Mouse (Mus musculus): ENCODE data around the gene Epha3. TPM values are rescaled to one million over a fixed set of nuclear protein-coding genes. Genes with fewer than 3 reads are reported as not detected.
A peak's percentile ranks its signal among the peaks of the same experiment; 100 is the strongest.

Gene Epha3
- polyA plus RNA-seq, 1 experiment from 2014 or later: 35.0 TPM

DNA sequence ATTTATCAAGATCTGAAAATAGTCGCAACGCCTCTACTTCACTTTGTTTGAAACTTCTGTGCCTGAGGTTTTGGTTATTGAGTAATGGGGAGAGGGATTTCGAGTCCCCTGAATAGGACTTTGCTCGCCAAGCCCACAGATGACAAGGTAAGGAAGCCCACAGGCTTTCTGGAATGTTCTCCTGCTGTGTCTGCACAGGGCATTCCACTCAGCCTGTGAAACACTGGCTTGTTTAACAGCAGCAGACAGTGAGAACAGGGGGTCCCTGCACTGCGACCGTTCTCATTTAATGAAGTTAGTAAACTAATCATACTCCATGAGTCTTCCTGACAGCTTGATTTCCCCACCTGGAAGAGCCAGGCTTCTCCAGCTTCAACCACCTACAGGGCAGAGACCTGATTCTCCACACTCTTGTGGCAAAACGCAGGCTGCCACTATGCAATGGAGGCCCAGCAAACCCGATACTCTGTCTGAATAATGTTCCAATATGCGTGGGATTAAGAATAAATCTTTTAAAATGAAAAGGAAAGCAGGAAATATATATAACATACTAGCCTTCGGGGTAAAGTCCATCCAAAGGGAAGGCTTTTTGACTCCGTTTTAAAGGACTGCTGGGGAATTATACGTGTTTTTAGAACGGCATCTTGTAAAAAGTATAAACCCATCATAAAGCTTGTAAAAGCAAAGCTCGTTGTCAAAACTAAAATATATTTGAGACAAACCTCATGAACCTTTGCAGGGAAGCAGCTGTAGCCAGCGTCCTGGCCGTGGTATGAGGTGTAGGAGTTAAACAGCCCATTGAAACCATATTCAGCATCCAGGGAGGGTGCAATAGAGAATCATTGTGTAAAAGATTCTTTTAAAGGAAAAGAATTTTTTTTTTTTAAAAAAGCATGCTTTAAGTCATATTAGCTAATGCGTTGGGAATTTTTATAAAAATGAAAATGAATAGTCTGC is 156.8 kb downstream of the Epha3 start:
- WGBS: 79% methylated on average over 17 of the region's 17 CpGs
- no peak overlapping the region for H3K27ac ChIP-seq
- H3K9me3 ChIP-seq: no peaks in the 10 kb centered on the region
- no peak for ATAC-seq (ENCODE audit: borderline replicate concordance, extremely low read depth, low FRiP score, low TSS enrichment)
- H3K9ac ChIP-seq: no peak overlapping the region
- H3K4me2 ChIP-seq: no peak overlapping the region
- H3K4me3 ChIP-seq: no peak overlapping the region
- no peaks in the 10 kb centered on the region for H3K36me3 ChIP-seq
- no peaks in the 10 kb centered on the region for H3K27me3 ChIP-seq
- no peaks in the 10 kb centered on the region for H3K4me1 ChIP-seq

DNA sequence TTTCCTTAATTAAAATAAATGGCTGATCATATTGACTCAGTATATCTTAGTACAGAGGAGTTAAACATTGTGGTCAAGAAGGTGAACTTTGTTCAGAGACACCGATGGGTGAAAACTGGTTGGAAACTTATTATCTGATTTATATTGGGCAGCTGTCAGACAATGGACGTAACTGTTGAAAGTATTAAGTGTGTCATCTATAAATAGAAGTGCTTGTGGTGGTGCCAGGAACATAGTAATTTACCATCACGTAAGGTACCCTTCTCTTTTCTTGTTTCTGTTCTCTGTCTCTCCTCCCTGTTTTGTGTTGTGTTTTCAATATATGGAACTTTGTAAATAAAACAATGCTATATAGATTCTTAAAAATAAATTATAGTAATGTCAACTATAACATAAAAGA is 174.6 kb downstream of the Epha3 start:
- no peak overlapping the region for H3K9ac ChIP-seq
- ATAC-seq (ENCODE audit: borderline replicate concordance, extremely low read depth, low FRiP score, low TSS enrichment): no peak
- no peaks in the 10 kb centered on the region for H3K36me3 ChIP-seq
- no peak overlapping the region for H3K4me2 ChIP-seq
- no peak overlapping the region for H3K27ac ChIP-seq
- WGBS: 44% methylated on average over 3 of the region's 3 CpGs
- no peaks in the 10 kb centered on the region for H3K4me1 ChIP-seq
- H3K9me3 ChIP-seq: no peaks in the 10 kb centered on the region
- H3K27me3 ChIP-seq: no peaks in the 10 kb centered on the region
- no peak overlapping the region for H3K4me3 ChIP-seq

DNA sequence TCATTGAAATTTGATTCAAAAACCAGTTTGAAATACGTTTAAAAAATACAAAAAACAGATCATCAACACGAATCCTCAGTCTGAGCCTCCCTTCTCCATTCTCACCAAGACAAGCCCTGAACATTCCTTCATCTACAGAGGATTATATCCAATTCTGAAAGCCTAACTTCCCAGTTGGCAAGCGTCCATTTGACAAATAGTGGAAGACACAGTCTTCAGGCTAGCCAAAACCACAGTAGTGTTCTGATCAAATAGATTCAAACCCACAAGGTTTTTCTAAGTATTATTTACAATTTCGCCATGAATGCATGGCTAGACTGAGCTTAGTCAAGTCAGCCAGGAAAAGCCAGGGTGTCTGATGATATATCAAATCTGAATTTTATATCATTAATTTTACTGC is 179.8 kb downstream of the Epha3 start:
- Histone ChIP-seq H3K4me2 (no peak overlapping the region), H3K27ac (no peak overlapping the region), H3K4me1 (no peaks in the 10 kb centered on the region), H3K9ac (no peak overlapping the region), H3K27me3 (no peaks in the 10 kb centered on the region), H3K4me3 (no peak overlapping the region), H3K9me3 (no peaks in the 10 kb centered on the region), H3K36me3 (no peaks in the 10 kb centered on the region)
- 64% methylated on average over 4 of the region's 4 CpGs for WGBS
- no peak for ATAC-seq (ENCODE audit: borderline replicate concordance, extremely low read depth, low FRiP score, low TSS enrichment)

DNA sequence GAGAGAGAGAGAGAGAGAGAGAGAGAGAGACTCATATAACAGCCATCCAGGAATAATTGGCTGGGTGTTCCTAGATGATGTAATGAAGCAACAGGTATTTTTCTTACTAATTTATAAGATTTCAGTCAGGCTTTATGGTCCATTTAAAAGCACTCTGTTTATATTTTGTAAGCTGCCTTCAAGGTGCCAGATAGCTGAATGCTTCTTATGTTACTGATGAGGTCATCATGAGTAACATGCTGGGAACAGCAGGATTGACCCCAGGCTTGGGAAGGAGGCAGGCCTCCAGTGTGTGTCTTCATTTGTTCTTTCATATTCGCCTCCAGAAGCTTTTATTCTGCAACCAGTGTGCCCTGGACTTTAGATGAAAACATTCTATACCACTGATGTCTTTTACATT is 189.5 kb downstream of the Epha3 start:
- Histone ChIP-seq H3K36me3 (no peaks in the 10 kb centered on the region), H3K4me3 (no peak overlapping the region), H3K27ac (no peak overlapping the region), H3K4me1 (no peaks in the 10 kb centered on the region), H3K27me3 (no peaks in the 10 kb centered on the region), H3K9me3 (no peaks in the 10 kb centered on the region), H3K4me2 (no peak overlapping the region), H3K9ac (no peak overlapping the region)
- 48% methylated on average over 1 of the region's 1 CpGs for WGBS
- ATAC-seq (ENCODE audit: borderline replicate concordance, extremely low read depth, low FRiP score, low TSS enrichment): no peak

DNA sequence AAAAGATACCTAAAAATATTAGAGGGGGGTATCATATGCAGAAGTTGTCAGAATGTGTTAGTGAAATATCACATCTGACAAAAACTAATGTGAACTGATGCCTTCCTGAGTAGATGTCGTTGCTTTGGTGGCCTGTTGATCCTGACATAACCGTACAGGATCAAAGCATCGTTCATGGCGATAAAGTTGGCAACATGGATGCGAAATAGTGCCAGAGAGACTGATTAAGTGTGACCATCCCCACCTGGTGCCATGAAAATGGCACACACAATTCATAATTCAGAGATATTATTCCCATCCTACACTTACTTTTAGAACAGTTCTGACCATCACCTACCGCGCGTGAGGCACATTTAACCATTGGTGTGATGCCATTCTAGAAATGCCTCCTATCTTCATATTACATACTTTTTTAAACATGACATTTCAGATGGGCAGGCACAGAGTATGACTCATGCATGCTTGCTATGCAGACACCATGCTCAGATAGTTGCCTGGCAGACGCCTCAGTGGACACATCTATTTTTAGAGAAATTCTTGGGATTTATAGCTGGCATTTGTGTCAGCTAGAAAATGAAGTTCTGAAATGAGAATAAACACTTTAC is 190.6 kb downstream of the Epha3 start:
- no peak overlapping the region for H3K4me3 ChIP-seq
- H3K27ac ChIP-seq: no peak overlapping the region
- 77% methylated on average over 9 of the region's 9 CpGs for WGBS

DNA sequence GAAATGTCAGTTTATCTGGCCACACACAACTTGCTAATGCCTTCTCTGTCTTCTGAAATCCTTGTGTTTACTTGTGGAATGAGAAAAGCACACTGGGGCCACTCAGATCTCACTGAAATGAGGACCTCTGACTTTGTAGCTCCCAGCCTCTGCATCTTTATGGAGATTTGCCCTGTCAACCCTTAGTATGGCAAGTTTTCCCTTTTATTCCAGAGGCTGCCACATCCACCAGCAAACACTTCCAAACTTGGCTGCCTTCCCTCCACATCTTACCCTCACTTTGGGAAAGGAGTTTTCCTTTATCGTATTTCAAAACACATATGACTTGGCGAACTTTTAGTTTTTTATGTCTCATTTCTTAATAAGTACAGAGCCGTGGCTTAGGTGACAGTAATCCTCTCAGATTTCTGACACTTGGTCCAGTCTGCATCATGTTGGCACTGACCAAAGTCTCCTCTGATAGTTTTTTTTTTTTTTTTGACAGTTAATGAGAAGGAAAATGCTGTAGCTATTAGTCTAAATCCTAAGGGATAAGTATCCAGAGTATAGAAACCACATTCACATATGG is 198.0 kb downstream of the Epha3 start:
- Histone ChIP-seq H3K27me3 (no peaks in the 10 kb centered on the region), H3K4me2 (no peak overlapping the region), H3K9ac (no peak overlapping the region), H3K9me3 (no peaks in the 10 kb centered on the region), H3K36me3 (no peaks in the 10 kb centered on the region), H3K4me1 (peaks cover 4% of the 10 kb centered on the region; the same call in 1 of the 2 replicates), H3K27ac (no peak overlapping the region), H3K4me3 (no peak overlapping the region)
- ATAC-seq (ENCODE audit: borderline replicate concordance, extremely low read depth, low FRiP score, low TSS enrichment): peak; percentile 67; the same call in 1 of the 2 replicates
- 30% methylated on average over 3 of the region's 3 CpGs for WGBS

More for the DNA sequence above, 190.6 kb downstream of the Epha3 start:
- Histone ChIP-seq H3K4me2 (no peak overlapping the region), H3K4me1 (no peaks in the 10 kb centered on the region), H3K9ac (no peak overlapping the region), H3K27me3 (no peaks in the 10 kb centered on the region), H3K9me3 (no peaks in the 10 kb centered on the region), H3K36me3 (no peaks in the 10 kb centered on the region)
- no peak for ATAC-seq (ENCODE audit: borderline replicate concordance, extremely low read depth, low FRiP score, low TSS enrichment)

DNA sequence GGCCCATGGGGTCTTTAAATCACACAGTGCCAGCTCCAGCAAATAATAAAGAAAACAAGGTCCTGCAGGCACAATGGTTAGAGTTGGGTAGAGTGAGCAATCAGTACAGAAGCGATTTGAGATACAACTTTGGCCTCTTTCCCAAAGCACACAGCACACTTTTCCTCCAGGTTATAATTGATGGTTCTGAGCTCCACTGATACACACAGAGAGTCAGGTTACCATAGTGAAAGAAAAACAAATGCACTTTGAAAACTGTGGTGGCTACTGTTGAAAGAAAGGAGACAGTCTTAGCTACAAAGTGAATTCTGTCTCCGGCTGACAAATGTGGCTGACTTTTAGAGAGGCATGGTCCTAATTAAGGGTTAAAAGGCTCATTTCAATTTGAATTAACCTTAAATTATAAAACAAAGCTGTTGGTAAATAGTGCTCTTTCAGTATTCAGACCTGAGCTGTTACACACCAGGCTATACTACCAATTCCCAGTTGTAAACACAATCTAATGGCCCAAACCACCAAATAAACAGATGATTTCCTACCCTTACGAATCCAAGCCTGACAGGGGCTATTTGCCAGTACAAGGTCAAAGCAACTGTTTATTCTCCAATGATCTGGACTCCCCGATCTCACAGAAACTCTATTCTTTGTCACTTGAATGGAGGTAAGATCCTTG is 205.5 kb downstream of the Epha3 start:
- 38% methylated on average over 4 of the region's 4 CpGs for WGBS
- Histone ChIP-seq H3K9ac (no peak overlapping the region), H3K27ac (no peak overlapping the region), H3K4me2 (no peak overlapping the region), H3K4me3 (no peak overlapping the region), H3K4me1 (peaks cover 6% of the 10 kb centered on the region; the same call in 1 of the 2 replicates), H3K27me3 (no peaks in the 10 kb centered on the region), H3K9me3 (no peaks in the 10 kb centered on the region), H3K36me3 (no peaks in the 10 kb centered on the region)
- ATAC-seq (ENCODE audit: borderline replicate concordance, extremely low read depth, low FRiP score, low TSS enrichment): no peak

DNA sequence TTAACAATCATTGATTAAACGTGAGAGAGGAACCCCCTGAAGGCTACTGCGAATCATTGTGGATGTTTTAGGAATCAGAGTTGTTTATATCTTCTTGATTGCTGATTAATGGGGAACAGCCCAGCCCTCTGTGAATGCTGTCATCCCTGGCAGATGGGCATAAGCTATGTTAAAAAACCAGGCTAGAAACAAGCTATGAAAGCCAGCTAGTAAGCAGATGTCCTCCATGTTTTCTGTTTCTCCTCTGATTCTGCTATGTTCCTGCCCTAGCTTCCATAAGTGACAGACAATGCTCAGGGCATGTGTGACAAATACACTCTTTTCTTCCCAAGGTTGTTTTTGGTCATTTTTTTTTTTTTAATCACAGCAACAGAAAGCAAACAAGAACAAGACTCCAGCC is 206.2 kb downstream of the Epha3 start:
- Histone ChIP-seq H3K4me1 (peaks cover 6% of the 10 kb centered on the region; the same call in 1 of the 2 replicates), H3K4me3 (no peak overlapping the region), H3K27me3 (no peaks in the 10 kb centered on the region), H3K27ac (no peak overlapping the region), H3K9ac (no peak overlapping the region), H3K36me3 (no peaks in the 10 kb centered on the region), H3K4me2 (no peak overlapping the region), H3K9me3 (no peaks in the 10 kb centered on the region)
- no peak for ATAC-seq (ENCODE audit: borderline replicate concordance, extremely low read depth, low FRiP score, low TSS enrichment)
- WGBS: 44% methylated on average over 2 of the region's 2 CpGs

DNA sequence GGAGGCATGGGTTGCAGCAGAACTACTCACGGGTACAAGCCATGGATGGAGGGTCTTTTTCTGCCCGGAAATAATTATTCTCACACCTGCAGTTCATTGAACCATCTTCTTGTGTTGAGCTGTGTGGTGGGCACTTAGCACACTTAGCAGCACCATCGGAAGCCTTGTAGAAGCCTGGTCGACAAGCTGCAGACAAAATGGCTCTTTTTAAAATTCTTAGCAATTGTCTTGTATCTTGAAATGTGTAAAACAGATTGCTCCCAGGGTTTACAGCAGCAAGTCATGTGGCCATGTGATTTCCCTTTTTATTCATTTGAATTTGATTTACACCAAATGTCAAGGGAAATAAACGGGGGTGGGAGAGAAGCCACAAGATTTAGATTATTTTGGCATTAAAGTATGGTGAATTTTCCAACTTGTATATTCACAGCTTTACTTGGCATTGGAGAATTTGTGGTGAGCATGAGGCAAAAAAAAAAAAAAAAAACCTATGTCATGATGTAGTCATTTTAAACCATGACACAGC is 210.5 kb downstream of the Epha3 start:
- H3K9me3 ChIP-seq: no peaks in the 10 kb centered on the region
- 83% methylated on average over 5 of the region's 5 CpGs for WGBS
- ATAC-seq (ENCODE audit: borderline replicate concordance, extremely low read depth, low FRiP score, low TSS enrichment): no peak
- no peak overlapping the region for H3K27ac ChIP-seq
- no peak overlapping the region for H3K9ac ChIP-seq
- no peak overlapping the region for H3K4me3 ChIP-seq
- peaks cover 3% of the 10 kb centered on the region; the same call in 1 of the 2 replicates for H3K4me1 ChIP-seq
- H3K4me2 ChIP-seq: no peak overlapping the region
- no peaks in the 10 kb centered on the region for H3K36me3 ChIP-seq
- H3K27me3 ChIP-seq: no peaks in the 10 kb centered on the region

DNA sequence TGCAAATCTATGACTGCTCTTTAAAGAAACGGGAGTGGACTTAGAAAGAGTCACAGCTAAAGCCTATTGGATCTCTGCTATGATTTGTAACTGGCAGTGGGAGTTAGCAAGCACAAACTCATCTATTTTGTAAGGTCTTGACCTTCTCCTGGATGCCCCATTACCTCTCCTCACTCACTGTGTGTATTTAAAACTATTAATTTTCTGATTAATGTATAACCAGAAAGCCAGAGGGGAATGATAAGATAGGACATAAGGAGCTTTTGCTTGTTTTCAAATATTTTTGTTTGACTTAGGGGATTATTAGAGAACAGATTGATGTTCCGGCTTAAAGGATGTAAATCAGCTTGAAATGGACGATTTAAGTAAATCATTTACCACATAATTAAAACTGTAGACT is 213.2 kb downstream of the Epha3 start:
- H3K4me2 ChIP-seq: no peak overlapping the region
- H3K27ac ChIP-seq: no peak overlapping the region
- H3K27me3 ChIP-seq: no peaks in the 10 kb centered on the region
- no peak for ATAC-seq (ENCODE audit: borderline replicate concordance, extremely low read depth, low FRiP score, low TSS enrichment)
- 53% methylated on average over 3 of the region's 3 CpGs for WGBS
- no peaks in the 10 kb centered on the region for H3K4me1 ChIP-seq
- H3K36me3 ChIP-seq: no peaks in the 10 kb centered on the region
- no peak overlapping the region for H3K4me3 ChIP-seq
- H3K9ac ChIP-seq: no peak overlapping the region
- H3K9me3 ChIP-seq: no peaks in the 10 kb centered on the region

DNA sequence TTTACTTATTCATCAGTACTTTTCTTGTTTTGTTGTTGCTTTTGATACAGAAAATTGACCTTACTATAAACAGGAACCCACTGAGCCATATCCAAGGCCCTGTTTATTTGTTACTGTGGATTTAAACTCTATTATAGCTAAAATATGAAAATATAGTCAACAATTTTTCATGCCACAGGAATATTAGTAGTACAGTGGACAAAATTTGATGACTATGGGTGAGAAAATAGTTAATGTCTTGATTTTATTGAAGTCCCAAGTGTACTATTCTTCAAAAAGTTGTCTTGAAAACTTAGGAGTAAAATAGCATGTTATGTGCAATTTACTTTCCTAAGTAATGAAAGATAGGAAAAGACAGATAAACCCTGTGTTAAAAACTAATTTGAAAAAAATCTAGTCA is 217.4 kb downstream of the Epha3 start:
- H3K9ac ChIP-seq: no peak overlapping the region
- H3K4me3 ChIP-seq: no peak overlapping the region
- no peaks in the 10 kb centered on the region for H3K27me3 ChIP-seq
- no peak for ATAC-seq (ENCODE audit: borderline replicate concordance, extremely low read depth, low FRiP score, low TSS enrichment)
- no peak overlapping the region for H3K27ac ChIP-seq
- no peaks in the 10 kb centered on the region for H3K4me1 ChIP-seq
- H3K9me3 ChIP-seq: no peaks in the 10 kb centered on the region
- no peak overlapping the region for H3K4me2 ChIP-seq
- H3K36me3 ChIP-seq: no peaks in the 10 kb centered on the region

All from lung, embryonic 15.5 days (tissue).